Mouse (Mus musculus) right cerebral cortex, postnatal 4 days (tissue): ENCODE results near the gene Vgf.

Experiments used
- DNase-seq: peaks from one replicate; pipeline ENCODE4 v3.0.0-alpha.2; 2022

Vgf gene

GRCm38 (mm10) chr5:137026092-137026491 is at the start of gene Vgf:
Gene Vgf, plus strand, starts transcription at chr5:137026392.
- no peak for DNase-seq

GRCm38 (mm10) chr5:136977769-136978168 is 48.4 kb upstream of the Vgf start:
- DNase-seq = no peak

- DNase-seq = no peak
Observed at GRCm38 (mm10) chr5:136979762-136980161, 46.4 kb upstream of the Vgf start.

GRCm38 (mm10) chr5:136980974-136981373 is 45.2 kb upstream of the Vgf start:
- no peak for DNase-seq

GRCm38 (mm10) chr5:136982338-136982930 is 43.8 kb upstream of the Vgf start:
- peak; percentile 65 for DNase-seq

GRCm38 (mm10) chr5:136984828-136985227 is 41.4 kb upstream of the Vgf start:
- no peak for DNase-seq

- peak; percentile 96 for DNase-seq
Observed at GRCm38 (mm10) chr5:136986695-136987137, 39.5 kb upstream of the Vgf start, which contains the start of gene Plod3. Gene Plod3, plus strand, starts transcription at chr5:136987019.

GRCm38 (mm10) chr5:136987138-136987933 is 38.9 kb upstream of the Vgf start:
- DNase-seq = peak; percentile 67

- no peak for DNase-seq
Observed at GRCm38 (mm10) chr5:136987934-136988271, 38.3 kb upstream of the Vgf start, which contains the start of gene Znhit1. Gene Znhit1, minus strand, starts transcription at chr5:136988021.

- peak; percentile 61 for DNase-seq
Observed at GRCm38 (mm10) chr5:136988420-136988819, 37.8 kb upstream of the Vgf start.

GRCm38 (mm10) chr5:136989801-136990200 is 36.4 kb upstream of the Vgf start:
- DNase-seq = no peak

- DNase-seq = no peak
Observed at GRCm38 (mm10) chr5:136999449-136999848, 26.7 kb upstream of the Vgf start.

- no peak for DNase-seq
Observed at GRCm38 (mm10) chr5:137000612-137001011, 25.6 kb upstream of the Vgf start.

GRCm38 (mm10) chr5:137007276-137007675 is 18.9 kb upstream of the Vgf start:
- DNase-seq = no peak

- DNase-seq = peak; percentile 55
Observed at GRCm38 (mm10) chr5:137009988-137010387, 16.2 kb upstream of the Vgf start.

GRCm38 (mm10) chr5:137012401-137012950 is 13.7 kb upstream of the Vgf start:
- no peak for DNase-seq

- DNase-seq = no peak
Observed at GRCm38 (mm10) chr5:137015913-137016312, 10.3 kb upstream of the Vgf start.

- no peak for DNase-seq
Observed at GRCm38 (mm10) chr5:137024318-137024717, 1.9 kb upstream of the Vgf start.

GRCm38 (mm10) chr5:137025132-137025531 is 1.1 kb upstream of the Vgf start:
- peak; percentile 95 for DNase-seq

GRCm38 (mm10) chr5:137028561-137029272 is 2.5 kb downstream of the Vgf start:
- peak; percentile 24 for DNase-seq

GRCm38 (mm10) chr5:137029273-137029585 is 3.0 kb downstream of the Vgf start:
- DNase-seq = no peak

GRCm38 (mm10) chr5:137029643-137030415 is 3.6 kb downstream of the Vgf start:
- peak; percentile 97 for DNase-seq

GRCm38 (mm10) chr5:137030416-137030810 is 4.2 kb downstream of the Vgf start:
- peak; percentile 42 for DNase-seq
